Mouse (Mus musculus) myocyte (in vitro differentiated cells): Measurements from ENCODE around the gene Srms.

ENCODE experiments used
- MAX ChIP-seq: IDR thresholded peaks from one replicate; pipeline ENCODE4 v1.6.1; 2011; ENCODE audit warnings: low read depth, mild to moderate bottlenecking, control low read depth
- MYOG ChIP-seq, 3 experiments: IDR thresholded peaks; one replicate each; pipeline ENCODE4 v1.6.1; 2011; ENCODE audit warnings: control low read depth in 2 of 3, low read depth in 2 of 3, mild to moderate bottlenecking in 2 of 3; ENCODE audit not compliant: insufficient read length in 2 of 3, control insufficient read depth in 1 of 3, insufficient read depth in 1 of 3
- POLR2A ChIP-seq: IDR thresholded peaks from one replicate; pipeline ENCODE4 v1.6.1; 2011; ENCODE audit warnings: low read depth, mild to moderate bottlenecking, control low read depth, moderate library complexity; ENCODE audit not compliant: insufficient read length
- POLR2AphosphoS2 ChIP-seq: IDR thresholded peaks from one replicate; pipeline ENCODE4 v1.6.1; 2011; ENCODE audit warnings: low read depth, control low read depth; ENCODE audit not compliant: insufficient read length
- SRF ChIP-seq: IDR thresholded peaks from one replicate; pipeline ENCODE4 v1.6.1; 2011; ENCODE audit warnings: low read depth; ENCODE audit not compliant: control insufficient read depth, insufficient read length
- TCF12 ChIP-seq: IDR thresholded peaks from one replicate; pipeline ENCODE4 v1.6.1; 2011; ENCODE audit warnings: mild to moderate bottlenecking, control low read depth; ENCODE audit not compliant: poor library complexity, insufficient read depth, severe bottlenecking
- TCF3 ChIP-seq: IDR thresholded peaks from one replicate; pipeline ENCODE4 v1.6.1; 2011; ENCODE audit warnings: low read depth, control low read depth; ENCODE audit not compliant: insufficient read length
- USF1 ChIP-seq: IDR thresholded peaks from one replicate; pipeline ENCODE4 v1.6.1; 2011; ENCODE audit warnings: low read depth, mild to moderate bottlenecking, control low read depth, moderate library complexity

DNA sequence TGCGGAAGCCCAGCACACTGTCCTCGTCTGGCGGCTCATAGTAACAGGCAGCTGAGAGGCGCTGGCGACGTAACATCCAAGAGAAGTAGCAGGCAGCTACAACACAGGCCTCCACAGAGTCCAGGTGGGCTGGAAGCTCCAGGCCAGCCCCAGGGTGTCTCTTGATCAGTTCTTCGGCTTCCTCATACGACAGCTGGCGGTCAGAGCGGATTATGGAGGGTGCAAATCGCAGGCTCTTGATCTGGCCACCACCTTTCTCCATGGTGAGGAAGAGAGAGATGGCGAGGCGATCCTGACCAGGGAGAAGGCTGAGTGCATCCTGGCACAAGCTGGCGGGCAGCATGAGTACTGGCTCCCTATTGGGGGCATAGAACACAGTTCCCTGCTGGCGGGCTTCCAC, 20.5 kb upstream of the Srms start:
- TF ChIP-seq POLR2A (no peak), POLR2AphosphoS2 (no peak), USF1 (no peak), SRF (no peak), MAX (no peak), TCF12 (no peak), TCF3 (no peak), MYOG (IDR thresholded peaks at IDR 0.05; ENCODE audit: control insufficient read depth in 1 of 3, insufficient read depth in 1 of 3, insufficient read length in 2 of 3, low read depth in 2 of 3) (no peak)
